Mouse (Mus musculus): ENCODE data around the gene Ccser1.

DNA sequence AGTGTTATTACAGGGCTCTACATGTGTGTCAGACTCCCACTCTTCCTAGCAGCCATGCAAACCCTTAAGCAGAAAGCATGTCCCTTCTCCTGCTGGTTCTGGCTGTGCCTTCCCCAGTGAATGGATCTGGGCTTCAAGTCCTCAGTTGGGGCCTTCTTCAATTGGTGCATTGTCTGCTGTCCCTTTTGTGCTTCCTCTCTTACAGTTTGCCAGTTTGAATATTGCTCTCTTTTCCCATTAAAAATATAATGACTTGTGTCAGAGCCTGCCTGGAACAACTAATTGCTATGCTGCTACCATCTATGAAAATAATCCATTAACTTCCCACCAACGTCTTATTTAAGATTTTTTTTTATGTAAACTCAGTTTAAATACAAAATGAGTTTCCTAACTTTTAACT lies 566.2 kb downstream of the Ccser1 start:
- TF ChIP-seq CTCF (IDR thresholded peaks at IDR 0.05; ENCODE audit: borderline replicate concordance, extremely low read depth, insufficient read depth, insufficient read length): no peak
- no peak for TF ChIP-seq POLR2A (IDR thresholded peaks at IDR 0.05; ENCODE audit: borderline replicate concordance, extremely low read depth, insufficient read depth, insufficient read length, poor library complexity, severe bottlenecking)

Measured in brain, embryonic 14.5 days (tissue).